Mouse (Mus musculus) MEL (cell line): ENCODE data around the gene Rer1. TPM values are rescaled to one million over a fixed set of nuclear protein-coding genes. Genes with fewer than 3 reads are reported as not detected.

Source experiments
- DNase-seq: peaks from one replicate; pipeline ENCODE4 v3.0.0; 2011; ENCODE audit warnings: low read depth, low spot score
- H3K27ac ChIP-seq: 2 replicates; pipeline ENCODE4 v1.5.1; 2012; ENCODE audit warnings: low read depth, mild to moderate bottlenecking, control low read depth, low read length, moderate library complexity; ENCODE audit not compliant: control insufficient read depth
- H3K27me3 ChIP-seq, 2 experiments: fragments of 150-350 bp in 1 of 2; sonication (generic) in 1 of 2; 2 replicates each; pipeline ENCODE4 v1.6.1; 2012; ENCODE audit warnings: low read length in 2 of 2, mild to moderate bottlenecking in 2 of 2, improper control_type of control experiment in 1 of 2, moderate library complexity in 1 of 2; ENCODE audit not compliant: insufficient read depth in 2 of 2, control insufficient read depth in 1 of 2
- H3K36me3 ChIP-seq, 2 experiments: 2 replicates each; pipeline ENCODE4 v1.6.1; 2012 to 2014; ENCODE audit warnings: low read length in 2 of 2, improper control_type of control experiment in 1 of 2, inconsistent platforms in 1 of 2, mild to moderate bottlenecking in 1 of 2; ENCODE audit not compliant: insufficient read depth in 2 of 2, control insufficient read depth in 1 of 2
- H3K4me1 ChIP-seq, 2 experiments: fragments of 150-350 bp in 1 of 2; sonication (generic) in 1 of 2; 2 replicates each; pipeline ENCODE4 v1.6.1; 2012; ENCODE audit warnings: low read length in 2 of 2, improper control_type of control experiment in 1 of 2, mild to moderate bottlenecking in 1 of 2; ENCODE audit not compliant: insufficient read depth in 2 of 2, control insufficient read depth in 1 of 2
- H3K4me3 ChIP-seq, 2 experiments: fragments of 150-350 bp in 1 of 2; sonication (generic) in 1 of 2; 2 replicates each; pipeline ENCODE4 v1.5.1; 2012; ENCODE audit warnings: low read depth in 2 of 2, low read length in 2 of 2, mild to moderate bottlenecking in 2 of 2, moderate library complexity in 2 of 2, control low read depth in 1 of 2, improper control_type of control experiment in 1 of 2; ENCODE audit not compliant: control insufficient read depth in 1 of 2, insufficient read depth in 1 of 2
- H3K79me2 ChIP-seq: 2 replicates; pipeline ENCODE4 v1.6.1; 2012; ENCODE audit warnings: mild to moderate bottlenecking, low read length, moderate library complexity; ENCODE audit not compliant: control insufficient read depth, poor library complexity, insufficient read depth
- H3K9ac ChIP-seq: 2 replicates; pipeline ENCODE4 v1.6.1; 2012; ENCODE audit warnings: low read depth, mild to moderate bottlenecking, control low read depth, low read length, moderate library complexity; ENCODE audit not compliant: control insufficient read depth, poor library complexity, severe bottlenecking
- H3K9me3 ChIP-seq: fragments of 150-350 bp; sonication (generic); replicated peaks from 2 replicates; pipeline ENCODE4 v1.6.1; 2012; ENCODE audit warnings: mild to moderate bottlenecking, low read length, improper control_type of control experiment, moderate library complexity; ENCODE audit not compliant: insufficient read depth
- BHLHE40 ChIP-seq: IDR thresholded peaks from 2 replicates; pipeline ENCODE4 v1.6.1; 2012; ENCODE audit warnings: low read depth, mild to moderate bottlenecking, inconsistent platforms, low read length, improper control_type of control experiment, borderline replicate concordance
- CHD1 ChIP-seq: IDR thresholded peaks from 2 replicates; pipeline ENCODE4 v1.6.1; 2012; ENCODE audit warnings: low read depth, mild to moderate bottlenecking, inconsistent platforms, low read length, improper control_type of control experiment
- CHD2 ChIP-seq: IDR thresholded peaks from 2 replicates; pipeline ENCODE4 v1.6.1; 2011; ENCODE audit warnings: low read length, improper control_type of control experiment
- E2F4 ChIP-seq: IDR thresholded peaks from 2 replicates; pipeline ENCODE4 v1.6.1; 2011; ENCODE audit warnings: low read depth, low read length, improper control_type of control experiment, borderline replicate concordance
- ETS1 ChIP-seq: IDR thresholded peaks from 2 replicates; pipeline ENCODE4 v1.6.1; 2012; ENCODE audit warnings: low read depth, mild to moderate bottlenecking, inconsistent platforms, low read length, improper control_type of control experiment, moderate library complexity
- KAT2A ChIP-seq: conservative IDR thresholded peaks from 2 replicates; pipeline ENCODE4 v1.6.1; 2012; ENCODE audit warnings: low read depth, low read length, improper control_type of control experiment, inconsistent platforms
- MYB ChIP-seq: IDR thresholded peaks from 2 replicates; pipeline ENCODE4 v1.6.1; 2011; ENCODE audit warnings: mild to moderate bottlenecking, low read depth, low read length, improper control_type of control experiment
- NELFE ChIP-seq: IDR thresholded peaks from 2 replicates; pipeline ENCODE4 v1.6.1; 2011; ENCODE audit warnings: low read depth, low read length, improper control_type of control experiment
- POLR2AphosphoS5 ChIP-seq: IDR thresholded peaks from 2 replicates; pipeline ENCODE4 v1.6.1; 2012; ENCODE audit warnings: low read depth, borderline replicate concordance, mild to moderate bottlenecking, inconsistent platforms, low read length, moderate library complexity, mixed read lengths
- RAD21 ChIP-seq: IDR thresholded peaks from 2 replicates; pipeline ENCODE4 v1.6.1; 2011; ENCODE audit warnings: mild to moderate bottlenecking, low read depth, low read length, improper control_type of control experiment
- SIN3A ChIP-seq: IDR thresholded peaks from 2 replicates; pipeline ENCODE4 v1.6.1; 2012; ENCODE audit warnings: low read length, improper control_type of control experiment, inconsistent platforms
- SMC3 ChIP-seq: IDR thresholded peaks from 2 replicates; pipeline ENCODE4 v1.6.1; 2011; ENCODE audit warnings: low read depth, low read length, improper control_type of control experiment
- TBP ChIP-seq: IDR thresholded peaks from 2 replicates; pipeline ENCODE4 v1.8.0; 2011; ENCODE audit warnings: low read depth, low read length, improper control_type of control experiment
- USF1 ChIP-seq: IDR thresholded peaks from 2 replicates; pipeline ENCODE4 v1.6.1; 2014; ENCODE audit warnings: low read depth, mild to moderate bottlenecking, inconsistent platforms, low read length, improper control_type of control experiment, moderate library complexity
- USF2 ChIP-seq, 2 experiments: IDR thresholded peaks; 2 replicates each; pipeline ENCODE4 v1.6.1; 2011 to 2012; ENCODE audit warnings: improper control_type of control experiment in 2 of 2, low read length in 2 of 2, borderline replicate concordance in 1 of 2, inconsistent platforms in 1 of 2, low read depth in 1 of 2, mild to moderate bottlenecking in 1 of 2; ENCODE audit not compliant: insufficient read depth in 1 of 2
- ZKSCAN1 ChIP-seq: IDR thresholded peaks from 2 replicates; pipeline ENCODE4 v1.6.1; 2012; ENCODE audit warnings: low read depth, mild to moderate bottlenecking, inconsistent platforms, low read length, improper control_type of control experiment, moderate library complexity
- ZNF384 ChIP-seq: IDR thresholded peaks from 2 replicates; pipeline ENCODE4 v1.6.1; 2012; ENCODE audit warnings: low read depth, mild to moderate bottlenecking, inconsistent platforms, low read length, improper control_type of control experiment
- polyA plus RNA-seq, 2 experiments: library from polyadenylated mRNA; stranded (reverse) in 1 of 2; unstranded in 1 of 2; fragments of >175 nt in 1 of 2; fragments of >200 nt in 1 of 2; gene quantifications; 2 replicates each; pipeline versions ENCODE4 v1.2.1 to v1.2.4; 2012; ENCODE audit warnings: low replicate concordance in 2 of 2, low read depth in 1 of 2; ENCODE audit not compliant: insufficient read length in 2 of 2, insufficient read depth in 1 of 2, missing spikeins in 1 of 2
- total RNA-seq: library from RNA; depleted of rRNA; stranded (reverse); fragments of 300-350 nt; gene quantifications from 2 replicates; pipeline ENCODE4 v1.2.3, GENCODE M21; 2012

Gene Rer1
- total and polyA plus RNA-seq, 3 experiments: 114 to 379 (median 140) TPM

DNA sequence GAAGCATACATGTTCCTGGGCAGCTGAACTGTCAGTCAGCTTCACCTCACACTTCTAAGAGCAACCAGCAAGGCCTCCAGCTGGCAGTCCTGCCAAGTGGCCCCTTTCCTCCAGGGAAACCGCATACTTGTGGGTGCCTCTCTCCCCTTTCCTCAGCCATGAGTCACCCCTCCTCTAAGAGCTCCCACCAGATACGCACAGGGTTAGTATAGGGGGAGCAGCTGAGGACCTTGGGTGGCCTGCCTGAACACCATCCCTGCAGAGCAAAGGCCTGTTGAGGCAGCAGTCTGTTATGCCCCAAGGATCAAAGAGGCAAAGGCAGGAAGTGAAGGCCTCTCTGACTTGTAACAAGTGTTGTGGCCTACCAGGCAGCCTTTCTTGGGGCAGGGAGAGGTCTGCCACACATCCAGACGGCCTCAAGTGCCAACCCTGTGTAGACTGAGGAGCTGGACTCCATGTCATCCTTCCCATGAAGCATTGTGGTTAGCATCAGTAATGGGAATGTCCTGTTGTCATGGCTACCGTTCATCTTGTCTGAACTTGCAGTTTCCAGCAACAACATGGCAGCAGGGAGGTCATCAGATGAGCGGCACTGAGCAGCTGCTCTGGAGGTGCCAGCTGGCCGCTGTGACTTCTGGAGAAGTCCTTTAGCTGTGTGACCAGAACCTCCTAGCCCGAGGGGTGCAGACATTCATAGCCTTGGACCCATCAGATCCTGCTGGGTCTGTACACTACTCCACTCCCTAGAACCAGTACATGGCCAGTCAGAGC is 40.6 kb upstream of the Rer1 start:
- Histone ChIP-seq H3K79me2 (no peaks in the 10 kb centered on the region), H3K4me1 (peaks cover 8 to 27% of the 10 kb centered on the region in 2 experiments; a peak in 3 of 4 replicates), H3K9me3 (no peaks in the 10 kb centered on the region), H3K27ac (no peak overlapping the region), H3K36me3 (peaks cover 0 to 10% of the 10 kb centered on the region in 2 experiments; a peak in 2 of 4 replicates), H3K27me3 (no peaks in the 10 kb centered on the region), H3K9ac (no peak overlapping the region), H3K4me3 (no peak overlapping the region)
- no peak for DNase-seq
- TF ChIP-seq ZNF384 (no peak), BHLHE40 (no peak), USF2 (IDR thresholded peaks at IDR 0.05; ENCODE audit: borderline replicate concordance in 1 of 2, insufficient read depth in 1 of 2, low read depth in 1 of 2, low read length in 2 of 2) (no peak), ETS1 (no peak), SMC3 (no peak), NELFE (no peak), ZKSCAN1 (no peak), RAD21 (no peak), CHD1 (no peak), SIN3A (no peak), TBP (no peak), CHD2 (no peak), E2F4 (no peak), MYB (no peak), POLR2AphosphoS5 (no peak)

GRCm38 (mm10) chr4:155126194-155126593 is 40.0 kb upstream of the Rer1 start:
- Histone ChIP-seq H3K9me3 (no peaks in the 10 kb centered on the region), H3K36me3 (peaks cover 0 to 10% of the 10 kb centered on the region in 2 experiments; a peak in 2 of 4 replicates), H3K4me1 (peaks cover 8 to 33% of the 10 kb centered on the region in 2 experiments; a peak in 3 of 4 replicates), H3K4me3 (no peak overlapping the region), H3K79me2 (no peaks in the 10 kb centered on the region), H3K9ac (no peak overlapping the region), H3K27ac (no peak overlapping the region), H3K27me3 (no peaks in the 10 kb centered on the region)
- DNase-seq: no peak
- TF ChIP-seq USF1: no peak
- no peak for TF ChIP-seq KAT2A
- no peak for TF ChIP-seq ZKSCAN1
- no peak for TF ChIP-seq BHLHE40
